Mouse (Mus musculus) limb, embryonic 14.5 days (tissue): ENCODE data around the gene Trim71. TPM values are rescaled to one million over a fixed set of nuclear protein-coding genes. Genes with fewer than 3 reads are reported as not detected.

Source experiments
- ATAC-seq: fragments of 200-750 bp; cut with Nextera tagmentation; 2 replicates; pipeline ENCODE4 v1.8.0; 2017; ENCODE audit warnings: low read depth, moderate number of reproducible peaks, moderate TSS enrichment; ENCODE audit not compliant: low FRiP score
- DNase-seq: peaks from one replicate; pipeline ENCODE4 v3.0.0-alpha.2; 2015; ENCODE audit warnings: low spot score
- H3K27ac ChIP-seq: fragments of 300-500 bp; sonication (generic); replicated peaks from 2 replicates; pipeline ENCODE4 v1.5.1; 2014; ENCODE audit warnings: low read depth, mild to moderate bottlenecking, low read length, moderate library complexity, mixed read lengths
- H3K27me3 ChIP-seq: fragments of 300-500 bp; sonication (generic); 2 replicates; pipeline ENCODE4 v1.6.1; 2014; ENCODE audit warnings: low read length, mixed read lengths; ENCODE audit not compliant: control insufficient read depth, insufficient read depth
- H3K36me3 ChIP-seq: fragments of 300-500 bp; sonication (generic); 2 replicates; pipeline ENCODE4 v1.6.1; 2014; ENCODE audit warnings: mild to moderate bottlenecking, low read length, moderate library complexity, mixed read lengths; ENCODE audit not compliant: control insufficient read depth, insufficient read depth
- H3K4me1 ChIP-seq: fragments of 300-500 bp; sonication (generic); 2 replicates; pipeline ENCODE4 v1.6.1; 2014; ENCODE audit warnings: antibody characterized with exemption, low read length, mixed read lengths; ENCODE audit not compliant: control insufficient read depth, insufficient read depth
- H3K4me2 ChIP-seq: fragments of 300-500 bp; sonication (generic); replicated peaks from 2 replicates; pipeline ENCODE4 v1.6.1; 2014; ENCODE audit warnings: low read depth, mild to moderate bottlenecking, low read length, moderate library complexity; ENCODE audit not compliant: severe bottlenecking
- H3K4me3 ChIP-seq: fragments of 300-500 bp; sonication (generic); replicated peaks from 2 replicates; pipeline ENCODE4 v1.5.1; 2014; ENCODE audit warnings: low read length
- H3K9ac ChIP-seq: fragments of 300-500 bp; sonication (generic); 2 replicates; pipeline ENCODE4 v1.6.1; 2014; ENCODE audit warnings: mild to moderate bottlenecking, low read depth, low read length, moderate library complexity; ENCODE audit not compliant: severe bottlenecking
- H3K9me3 ChIP-seq: fragments of 300-500 bp; sonication (generic); 2 replicates; pipeline ENCODE4 v1.6.1; 2016; ENCODE audit warnings: low read length; ENCODE audit not compliant: control insufficient read depth
- POLR2A ChIP-seq: fragments of 200-500 bp; IDR thresholded peaks from 2 replicates; pipeline ENCODE4 v1.8.0; 2012; ENCODE audit warnings: inconsistent platforms, mild to moderate bottlenecking, moderate library complexity, borderline replicate concordance; ENCODE audit not compliant: insufficient read depth, insufficient read length; ENCODE audit errors: extremely low read depth
- WGBS: fragments of 180-500 bp; shearing (Covaris S2); extraction: QIAGEN DNeasy Blood & Tissue Kit; methylation state at CpG from one replicate; pipeline ENCODE4 v1.1.7; 2014; 5-methylcytosine and 5-hydroxymethylcytosine counted together
- polyA plus RNA-seq, 2 experiments: library from polyadenylated mRNA; depleted of rRNA in 1 of 2; stranded (reverse) in 1 of 2; unstranded in 1 of 2; fragments of >200 nt; fragmentation: Nextera tagmentation in 1 of 2; extraction: Ambion mirVana in 1 of 2; gene quantifications; 2 replicates each; pipeline versions ENCODE4 v1.2.1 to v1.2.3; 2012 to 2014

Gene Trim71
- polyA plus RNA-seq, 2 experiments, result 0.26 to 0.33 TPM

DNA sequence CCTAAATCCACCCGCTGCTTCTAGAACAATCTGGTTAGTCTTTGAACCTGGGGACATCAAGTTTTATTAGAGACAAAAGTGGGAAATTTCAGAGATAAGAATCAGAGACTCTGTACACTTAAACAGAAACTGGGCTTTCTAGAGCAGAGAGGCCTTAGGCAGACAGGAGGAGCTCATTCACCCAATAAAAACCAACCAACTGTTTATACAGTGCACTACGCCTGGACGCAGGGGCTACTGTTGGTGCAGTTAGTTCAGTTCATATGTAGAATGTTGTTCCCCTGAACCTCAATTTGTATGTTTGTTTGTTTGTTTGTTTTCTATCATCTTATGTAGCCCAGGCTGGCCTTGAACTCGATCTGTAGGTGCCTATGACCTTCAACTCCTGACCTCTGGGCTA lies 77.4 kb downstream of the Trim71 start:
- Histone ChIP-seq H3K4me1 (no peaks in the 10 kb centered on the region), H3K9ac (no peak overlapping the region), H3K4me3 (no peak overlapping the region), H3K27me3 (no peaks in the 10 kb centered on the region), H3K4me2 (no peak overlapping the region), H3K36me3 (no peaks in the 10 kb centered on the region), H3K9me3 (no peaks in the 10 kb centered on the region), H3K27ac (no peak overlapping the region)
- no peak for TF ChIP-seq POLR2A
- ATAC-seq (no peak), DNase-seq (no peak)
- 80% methylated on average over 4 of the region's 4 CpGs for WGBS

DNA sequence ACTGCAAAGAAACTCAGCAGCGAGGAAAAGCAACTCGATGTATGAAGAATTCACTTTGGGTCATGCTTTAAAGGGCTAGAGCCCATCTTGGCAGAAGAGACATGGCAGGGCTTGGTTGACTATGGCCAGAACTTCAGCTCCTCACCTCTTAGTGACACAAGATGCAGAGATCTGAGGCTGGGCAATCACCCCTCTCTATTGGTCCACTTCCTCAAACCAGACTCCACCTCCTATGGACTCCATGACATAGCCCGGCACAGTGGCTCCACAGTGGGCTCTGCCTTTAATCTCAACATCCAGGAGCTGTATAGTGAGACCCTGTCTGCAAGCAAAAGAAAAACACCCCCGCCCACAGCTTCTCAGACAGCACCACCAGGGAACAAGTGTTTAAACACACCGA lies 79.4 kb downstream of the Trim71 start:
- 80% methylated on average over 5 of the region's 5 CpGs for WGBS
- Histone ChIP-seq H3K4me2 (no peak overlapping the region), H3K27me3 (no peaks in the 10 kb centered on the region), H3K9ac (no peak overlapping the region), H3K27ac (no peak overlapping the region), H3K4me1 (no peaks in the 10 kb centered on the region), H3K9me3 (no peaks in the 10 kb centered on the region), H3K4me3 (no peak overlapping the region), H3K36me3 (no peaks in the 10 kb centered on the region)
- no peak for TF ChIP-seq POLR2A
- DNase-seq (no peak), ATAC-seq (no peak)

DNA sequence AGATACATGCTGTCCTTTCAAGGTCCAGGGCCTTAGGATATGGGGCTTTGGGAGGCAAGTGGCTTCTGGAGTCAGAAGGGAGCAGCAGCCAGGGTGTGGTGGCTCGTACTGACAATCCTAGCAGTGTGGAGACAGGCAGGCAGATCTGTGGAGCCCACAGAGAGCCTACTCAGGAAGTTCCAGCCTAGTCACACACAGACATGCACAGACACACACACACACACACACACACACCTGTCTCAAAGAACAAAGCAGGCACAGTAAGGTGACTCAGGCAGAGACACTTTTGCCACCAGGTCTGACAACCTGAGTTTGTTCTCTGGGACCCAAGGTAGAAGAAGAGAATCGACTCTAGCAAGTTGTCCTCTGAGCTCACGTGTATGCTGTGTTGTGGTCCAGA lies 83.2 kb downstream of the Trim71 start:
- DNase-seq (no peak), ATAC-seq (no peak)
- H3K9me3 ChIP-seq, result no peaks in the 10 kb centered on the region
- H3K27ac ChIP-seq, result no peak overlapping the region
- H3K27me3 ChIP-seq, result no peaks in the 10 kb centered on the region
- no peak overlapping the region for H3K9ac ChIP-seq
- H3K4me1 ChIP-seq, result no peaks in the 10 kb centered on the region
- WGBS, result 76% methylated on average over 3 of the region's 3 CpGs
- TF ChIP-seq POLR2A, result no peak
- no peak overlapping the region for H3K4me2 ChIP-seq
- no peaks in the 10 kb centered on the region for H3K36me3 ChIP-seq
- no peak overlapping the region for H3K4me3 ChIP-seq

DNA sequence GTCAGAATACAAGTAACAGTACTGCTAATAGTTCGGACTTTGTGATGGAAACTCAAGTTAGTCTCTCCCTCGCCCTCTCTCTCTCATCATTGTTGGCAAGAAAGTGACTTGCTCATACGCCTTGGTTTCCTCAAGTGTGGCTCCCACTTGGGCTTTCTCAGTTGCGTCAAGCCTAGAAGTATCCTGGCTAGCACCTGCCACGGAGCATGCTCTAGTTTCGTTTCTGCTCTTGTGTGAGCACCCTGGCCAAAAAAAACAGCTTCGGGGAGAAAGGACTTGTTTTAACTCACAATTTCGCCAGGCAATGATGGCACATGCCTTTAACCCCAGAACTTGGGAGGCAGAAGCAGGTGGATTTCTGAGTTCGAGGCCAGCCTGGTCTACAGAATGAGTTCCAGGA lies 87.2 kb downstream of the Trim71 start:
- no peak for DNase-seq
- H3K36me3 ChIP-seq, result no peaks in the 10 kb centered on the region
- 92% methylated on average over 9 of the region's 9 CpGs for WGBS
- ATAC-seq, result no peak
- no peak overlapping the region for H3K27ac ChIP-seq
- H3K4me1 ChIP-seq, result no peaks in the 10 kb centered on the region
- no peaks in the 10 kb centered on the region for H3K9me3 ChIP-seq
- no peak overlapping the region for H3K4me3 ChIP-seq
- no peak for TF ChIP-seq POLR2A
- no peak overlapping the region for H3K4me2 ChIP-seq
- no peak overlapping the region for H3K9ac ChIP-seq
- no peaks in the 10 kb centered on the region for H3K27me3 ChIP-seq

DNA sequence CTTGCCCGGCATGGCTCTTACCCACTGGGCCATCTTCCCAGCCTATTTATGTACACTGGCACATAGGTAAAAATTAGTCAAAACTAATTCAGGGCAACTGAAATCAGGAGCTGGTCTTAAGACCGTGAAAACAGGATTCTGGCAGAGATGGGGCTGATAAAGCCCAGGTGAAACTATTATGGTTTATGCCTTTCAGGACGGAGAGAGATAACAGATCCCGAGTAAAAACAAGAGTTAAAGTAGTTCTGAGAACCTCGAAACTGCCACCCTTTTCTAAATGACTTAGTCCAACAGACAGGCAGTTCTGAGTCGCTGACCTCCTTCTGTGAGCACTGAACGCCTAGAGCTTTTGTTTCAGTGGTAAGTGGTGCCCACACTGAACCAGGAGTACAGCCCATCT lies 92.3 kb downstream of the Trim71 start:
- H3K4me1 ChIP-seq, result no peaks in the 10 kb centered on the region
- no peak overlapping the region for H3K4me3 ChIP-seq
- WGBS, result 83% methylated on average over 7 of the region's 7 CpGs
- H3K27ac ChIP-seq, result no peak overlapping the region
- no peak for ATAC-seq
- H3K36me3 ChIP-seq, result peaks cover 7% of the 10 kb centered on the region; the same call in 1 of the 2 replicates
- no peaks in the 10 kb centered on the region for H3K9me3 ChIP-seq
- H3K27me3 ChIP-seq, result no peaks in the 10 kb centered on the region
- no peak for TF ChIP-seq POLR2A
- H3K9ac ChIP-seq, result no peak overlapping the region
- no peak overlapping the region for H3K4me2 ChIP-seq
- no peak for DNase-seq

DNA sequence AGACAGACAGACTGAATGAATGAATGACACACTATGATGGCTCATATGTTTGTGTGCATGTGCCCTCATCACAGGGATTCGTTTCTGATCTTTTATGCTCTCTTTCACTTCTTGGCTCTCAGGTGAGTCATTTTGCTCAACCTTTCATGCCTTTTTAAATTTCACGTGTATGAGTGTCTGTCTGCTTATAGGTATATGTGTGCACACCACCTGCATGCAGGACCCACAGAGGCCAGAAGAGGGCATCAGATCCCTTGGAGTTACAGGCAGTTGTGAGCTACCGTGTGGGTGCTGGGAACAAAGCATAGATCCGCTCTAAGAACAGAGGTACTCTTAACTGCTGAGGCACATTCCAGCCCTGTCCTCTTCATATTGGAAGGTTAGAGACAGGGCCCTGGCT lies 95.5 kb downstream of the Trim71 start:
- Histone ChIP-seq H3K9me3 (no peaks in the 10 kb centered on the region), H3K27me3 (no peaks in the 10 kb centered on the region), H3K4me3 (no peak overlapping the region), H3K27ac (no peak overlapping the region), H3K4me2 (no peak overlapping the region), H3K9ac (no peak overlapping the region), H3K4me1 (no peaks in the 10 kb centered on the region), H3K36me3 (peaks cover 23% of the 10 kb centered on the region)
- WGBS, result 94% methylated on average over 4 of the region's 4 CpGs
- no peak for TF ChIP-seq POLR2A
- DNase-seq (no peak), ATAC-seq (no peak)
